Comparison of ENCODE assay signal across 8 mouse cellular contexts in genomic region chr15:85735063-85735835, GRCm38 (mm10). TPM values are rescaled to one million over a fixed set of nuclear protein-coding genes. Genes with fewer than 3 reads are reported as not detected.
DNase-seq lines count a peak whose midpoint lies in the region; ATAC-seq lines count a peak whose summit lies in the region.

No protein-coding gene starts in this region.

- H3K36me3 ChIP-seq in heart, embryonic 14.5 days (ENCODE audit: control insufficient read depth, insufficient read depth, low read length), result no peaks in the 10 kb centered on the region
- H3K36me3 ChIP-seq in liver, embryonic 13.5 days, result no peaks in the 10 kb centered on the region
- no peaks in the 10 kb centered on the region for H3K36me3 ChIP-seq in neural tube, embryonic 11.5 days (ENCODE audit: control insufficient read depth, insufficient read depth, low read length)
- no peaks in the 10 kb centered on the region for H3K36me3 ChIP-seq in stomach, embryonic 15.5 days

- H3K9me3 ChIP-seq in heart, embryonic 14.5 days (ENCODE audit: control insufficient read depth, low read length), result no peaks in the 10 kb centered on the region
- H3K9me3 ChIP-seq in liver, embryonic 13.5 days (replicated peaks), result no peaks in the 10 kb centered on the region
- no peaks in the 10 kb centered on the region for H3K9me3 ChIP-seq in neural tube, embryonic 11.5 days (ENCODE audit: control insufficient read depth, low read length)
- H3K9me3 ChIP-seq in stomach, embryonic 15.5 days, result no peaks in the 10 kb centered on the region

- peak overlapping the region; percentile 81 to 86 for H3K27ac ChIP-seq in heart, embryonic 14.5 days (replicated peaks in 1 of 2; ENCODE audit: control insufficient read depth in 1 of 2, insufficient read depth in 1 of 2, low read depth in 2 of 2, low read length in 2 of 2)
- H3K27ac ChIP-seq in liver, embryonic 13.5 days, result peak overlapping the region; percentile 43
- no peak overlapping the region for H3K27ac ChIP-seq in neural tube, embryonic 11.5 days (ENCODE audit: low read depth, low read length)
- peak overlapping the region; percentile 54; the same call in 1 of the 2 replicates for H3K27ac ChIP-seq in stomach, embryonic 15.5 days

- WGBS in heart, embryonic 14.5 days, result under 1% methylated on average over 77 of the region's 78 CpGs
- under 1% methylated on average over 76 of the region's 78 CpGs for WGBS in liver, embryonic 13.5 days (ENCODE audit: insufficient replicate concordance)
- WGBS in neural tube, embryonic 11.5 days, result 0% methylated on average over 70 of the region's 78 CpGs
- 0% methylated on average over 77 of the region's 78 CpGs for WGBS in stomach, embryonic 15.5 days

- H3K27me3 ChIP-seq in heart, embryonic 14.5 days (ENCODE audit: control insufficient read depth, insufficient read depth, low read length), result peaks cover 35% of the 10 kb centered on the region
- peaks cover 54% of the 10 kb centered on the region for H3K27me3 ChIP-seq in liver, embryonic 13.5 days
- H3K27me3 ChIP-seq in neural tube, embryonic 11.5 days (ENCODE audit: control insufficient read depth, insufficient read depth, low read length), result peaks cover 48% of the 10 kb centered on the region
- H3K27me3 ChIP-seq in stomach, embryonic 15.5 days (replicated peaks), result peaks cover 40% of the 10 kb centered on the region

- DNase-seq in CD4-positive, CD25-positive, alpha-beta regulatory T cell, adult 2 months (ENCODE audit: low read depth, low spot score), result peak; percentile 80
- DNase-seq in brain, adult 2 months (ENCODE audit: low read depth, low spot score), result peak; percentile 53
- DNase-seq in fibroblast of lung, adult 2 months (ENCODE audit: low read depth), result peak; percentile 31
- DNase-seq in kidney, postnatal 10 days, result peak; percentile 98
- DNase-seq in liver, embryonic 13.5 days, result peak; percentile 65
- DNase-seq in neural tube, embryonic 11.5 days (ENCODE audit: low spot score), result peak; percentile 85

- peak overlapping the region; percentile 81 for H3K9ac ChIP-seq in heart, embryonic 14.5 days (ENCODE audit: low read length)
- H3K9ac ChIP-seq in liver, embryonic 13.5 days, result peak overlapping the region; percentile 54
- peak overlapping the region; percentile 41 for H3K9ac ChIP-seq in neural tube, embryonic 11.5 days (ENCODE audit: low read length)
- peak overlapping the region; percentile 19 for H3K9ac ChIP-seq in stomach, embryonic 15.5 days

- peak; percentile 90 for ATAC-seq in heart, embryonic 14.5 days (ENCODE audit: insufficient number of reproducible peaks, insufficient read depth, low FRiP score, low read depth)
- ATAC-seq in liver, embryonic 13.5 days (ENCODE audit: low read depth), result peak; percentile 78
- peak; percentile 86 for ATAC-seq in neural tube, embryonic 11.5 days (ENCODE audit: insufficient read depth, low FRiP score, low TSS enrichment)
- ATAC-seq in stomach, embryonic 15.5 days (ENCODE audit: insufficient read depth, low FRiP score, low read depth), result peak; percentile 92

- H3K4me2 ChIP-seq in heart, embryonic 14.5 days (ENCODE audit: low read length), result peak overlapping the region; percentile 89
- peak overlapping the region; percentile 76 for H3K4me2 ChIP-seq in liver, embryonic 13.5 days
- peak overlapping the region; percentile 92 for H3K4me2 ChIP-seq in neural tube, embryonic 11.5 days (ENCODE audit: low read depth)
- peak overlapping the region; percentile 95 for H3K4me2 ChIP-seq in stomach, embryonic 15.5 days

- H3K4me1 ChIP-seq in heart, embryonic 14.5 days (ENCODE audit: control insufficient read depth in 2 of 2, insufficient read depth in 2 of 2, low read length in 2 of 2), result peaks cover 6 to 10% of the 10 kb centered on the region in 2 experiments
- peaks cover 21% of the 10 kb centered on the region; the same call in 1 of the 2 replicates for H3K4me1 ChIP-seq in liver, embryonic 13.5 days (replicated peaks)
- H3K4me1 ChIP-seq in neural tube, embryonic 11.5 days (ENCODE audit: control insufficient read depth, insufficient read depth, low read length), result peaks cover 3% of the 10 kb centered on the region; the same call in 1 of the 2 replicates
- peaks cover 10% of the 10 kb centered on the region; the same call in 1 of the 2 replicates for H3K4me1 ChIP-seq in stomach, embryonic 15.5 days

- peak overlapping the region; percentile 61 to 68 for H3K4me3 ChIP-seq in heart, embryonic 14.5 days (ENCODE audit: control insufficient read depth in 1 of 2, insufficient read depth in 1 of 2, low read depth in 1 of 2, low read length in 2 of 2)
- H3K4me3 ChIP-seq in liver, embryonic 13.5 days (replicated peaks), result peak overlapping the region; percentile 63
- peak overlapping the region; percentile 65 for H3K4me3 ChIP-seq in neural tube, embryonic 11.5 days (ENCODE audit: low read depth, low read length)
- peak overlapping the region; percentile 82 for H3K4me3 ChIP-seq in stomach, embryonic 15.5 days (replicated peaks)

RNA-seq across cellular contexts. Expression of gene Ppara, which starts 0.5 kb away (rescaled TPM):
- polyA plus RNA-seq in heart, embryonic 14.5 days (2014; fragmentation: Nextera tagmentation; extraction: Ambion mirVana), result 8.8 and 10.6 TPM in 2 replicates
- polyA plus RNA-seq in liver, embryonic 13.5 days (2015; fragmentation: Nextera tagmentation; extraction: Ambion mirVana), result 7.5 and 10.3 TPM in 2 replicates
- polyA plus RNA-seq in neural tube, embryonic 11.5 days (2014; fragmentation: Nextera tagmentation; extraction: Ambion mirVana), result 0.07 and 0.25 TPM in 2 replicates
- polyA plus RNA-seq in stomach, embryonic 15.5 days (2015; fragmentation: Nextera tagmentation; extraction: Ambion mirVana), result 8.7 and 9.6 TPM in 2 replicates

Comparison
In these comparisons a context has a peak if more than half of its experiments do, and no peak if none do; other contexts are left out.
1. DNase-seq: peak in every context shown above with its lines; median percentile 98 in kidney, postnatal 10 days; 85 in neural tube, embryonic 11.5 days; 80 in CD4-positive, CD25-positive, alpha-beta regulatory T cell, adult 2 months; 65 in liver, embryonic 13.5 days; 53 in brain, adult 2 months; 31 in fibroblast of lung, adult 2 months.
2. H3K9ac ChIP-seq: peak in every context shown above with its lines; median percentile 81 in heart, embryonic 14.5 days; 54 in liver, embryonic 13.5 days; 41 in neural tube, embryonic 11.5 days; 19 in stomach, embryonic 15.5 days.